Mouse (Mus musculus) heart, embryonic 14.5 days (tissue): ENCODE data around the gene Apba2. TPM values are rescaled to one million over a fixed set of nuclear protein-coding genes. Genes with fewer than 3 reads are reported as not detected.

Source experiments
- ATAC-seq: fragments of 200-750 bp; cut with Nextera tagmentation; 2 replicates; pipeline ENCODE4 v1.8.0; 2017; ENCODE audit warnings: low read depth, moderate TSS enrichment; ENCODE audit not compliant: insufficient number of reproducible peaks, insufficient read depth, low FRiP score
- H3K27ac ChIP-seq, 2 experiments: fragments of 200-500 bp in 1 of 2; fragments of 300-500 bp in 1 of 2; sonication (generic) in 1 of 2; replicated peaks in 1 of 2; 2 replicates each; pipeline ENCODE4 v1.5.1; 2012 to 2014; ENCODE audit warnings: low read depth in 2 of 2, low read length in 2 of 2, control low read depth in 1 of 2, mild to moderate bottlenecking in 1 of 2, mixed read lengths in 1 of 2; ENCODE audit not compliant: control insufficient read depth in 1 of 2, insufficient read depth in 1 of 2
- H3K27me3 ChIP-seq: fragments of 300-500 bp; sonication (generic); 2 replicates; pipeline ENCODE4 v1.6.1; 2014; ENCODE audit warnings: mild to moderate bottlenecking, low read length, control low read depth; ENCODE audit not compliant: control insufficient read depth, insufficient read depth
- H3K36me3 ChIP-seq: fragments of 300-500 bp; sonication (generic); 2 replicates; pipeline ENCODE4 v1.6.1; 2014; ENCODE audit warnings: mild to moderate bottlenecking, control low read depth, low read length, mixed read lengths; ENCODE audit not compliant: control insufficient read depth, insufficient read depth
- H3K4me1 ChIP-seq, 2 experiments: fragments of 200-500 bp in 1 of 2; fragments of 300-500 bp in 1 of 2; sonication (generic) in 1 of 2; 2 replicates each; pipeline ENCODE4 v1.6.1; 2012 to 2014; ENCODE audit warnings: low read length in 2 of 2, control low read depth in 1 of 2, mixed read lengths in 1 of 2; ENCODE audit not compliant: control insufficient read depth in 2 of 2, insufficient read depth in 2 of 2
- H3K4me2 ChIP-seq: fragments of 300-500 bp; sonication (generic); 2 replicates; pipeline ENCODE4 v1.6.1; 2014; ENCODE audit warnings: mild to moderate bottlenecking, low read length
- H3K4me3 ChIP-seq, 2 experiments: fragments of 200-500 bp in 1 of 2; fragments of 300-500 bp in 1 of 2; sonication (generic) in 1 of 2; 2 replicates each; pipeline ENCODE4 v1.5.1; 2012 to 2014; ENCODE audit warnings: low read length in 2 of 2, mild to moderate bottlenecking in 2 of 2, control low read depth in 1 of 2, low read depth in 1 of 2, moderate library complexity in 1 of 2; ENCODE audit not compliant: control insufficient read depth in 1 of 2, insufficient read depth in 1 of 2
- H3K9ac ChIP-seq: fragments of 300-500 bp; sonication (generic); 2 replicates; pipeline ENCODE4 v1.6.1; 2014; ENCODE audit warnings: mild to moderate bottlenecking, low read length
- H3K9me3 ChIP-seq: fragments of 300-500 bp; sonication (generic); 2 replicates; pipeline ENCODE4 v1.6.1; 2016; ENCODE audit warnings: low read length, control low read depth; ENCODE audit not compliant: control insufficient read depth
- WGBS: fragments of 180-500 bp; shearing (Covaris S2); extraction: QIAGEN DNeasy Blood & Tissue Kit; methylation state at CpG from one replicate; pipeline ENCODE4 v1.1.7; 2014; 5-methylcytosine and 5-hydroxymethylcytosine counted together
- polyA plus RNA-seq: library from polyadenylated mRNA; unstranded; fragments of >200 nt; fragmentation: Nextera tagmentation; extraction: Ambion mirVana; gene quantifications from 2 replicates; pipeline ENCODE4 v1.2.1, GENCODE M21; 2014

The Apba2 gene
- polyA plus RNA-seq, 1 experiment from 2014 or later, result 0.85 TPM

GRCm38 (mm10) chr7:64638922-64639321, 137.4 kb downstream of the Apba2 start:
- H3K36me3 ChIP-seq, result no peaks in the 10 kb centered on the region
- ATAC-seq, result no peak
- no peaks in the 10 kb centered on the region for H3K4me1 ChIP-seq
- H3K27me3 ChIP-seq, result no peaks in the 10 kb centered on the region
- no peak overlapping the region for H3K9ac ChIP-seq
- H3K4me3 ChIP-seq, result no peak overlapping the region
- 70% methylated on average over 4 of the region's 4 CpGs for WGBS
- no peak overlapping the region for H3K4me2 ChIP-seq
- no peaks in the 10 kb centered on the region for H3K9me3 ChIP-seq
- no peak overlapping the region for H3K27ac ChIP-seq

GRCm38 (mm10) chr7:64640651-64641050, 139.1 kb downstream of the Apba2 start:
- Histone ChIP-seq H3K27ac (no peak overlapping the region), H3K9ac (no peak overlapping the region), H3K4me1 (no peaks in the 10 kb centered on the region), H3K27me3 (no peaks in the 10 kb centered on the region), H3K9me3 (no peaks in the 10 kb centered on the region), H3K36me3 (no peaks in the 10 kb centered on the region), H3K4me2 (no peak overlapping the region), H3K4me3 (no peak overlapping the region)
- 85% methylated on average over 3 of the region's 3 CpGs for WGBS
- no peak for ATAC-seq

GRCm38 (mm10) chr7:64642903-64643302, 141.4 kb downstream of the Apba2 start:
- Histone ChIP-seq H3K4me1 (no peaks in the 10 kb centered on the region), H3K27ac (no peak overlapping the region), H3K36me3 (no peaks in the 10 kb centered on the region), H3K4me3 (no peak overlapping the region), H3K9ac (no peak overlapping the region), H3K27me3 (no peaks in the 10 kb centered on the region), H3K4me2 (no peak overlapping the region), H3K9me3 (no peaks in the 10 kb centered on the region)
- ATAC-seq, result no peak
- 33% methylated on average over 1 of the region's 1 CpGs for WGBS

GRCm38 (mm10) chr7:64645458-64645857, 144.0 kb downstream of the Apba2 start:
- no peak overlapping the region for H3K9ac ChIP-seq
- no peaks in the 10 kb centered on the region for H3K4me1 ChIP-seq
- H3K36me3 ChIP-seq, result no peaks in the 10 kb centered on the region
- WGBS, result 77% methylated on average over 3 of the region's 3 CpGs
- no peak overlapping the region for H3K4me2 ChIP-seq
- no peak overlapping the region for H3K27ac ChIP-seq
- H3K4me3 ChIP-seq, result no peak overlapping the region
- H3K9me3 ChIP-seq, result no peaks in the 10 kb centered on the region
- H3K27me3 ChIP-seq, result no peaks in the 10 kb centered on the region
- no peak for ATAC-seq

GRCm38 (mm10) chr7:64646046-64646445, 144.5 kb downstream of the Apba2 start:
- 72% methylated on average over 6 of the region's 6 CpGs for WGBS
- no peak overlapping the region for H3K27ac ChIP-seq
- H3K4me3 ChIP-seq, result no peak overlapping the region
- H3K9me3 ChIP-seq, result no peaks in the 10 kb centered on the region
- no peak for ATAC-seq
- no peaks in the 10 kb centered on the region for H3K27me3 ChIP-seq
- H3K36me3 ChIP-seq, result no peaks in the 10 kb centered on the region
- H3K4me2 ChIP-seq, result no peak overlapping the region
- H3K9ac ChIP-seq, result no peak overlapping the region
- no peaks in the 10 kb centered on the region for H3K4me1 ChIP-seq

GRCm38 (mm10) chr7:64648947-64649607, 147.6 kb downstream of the Apba2 start:
- Histone ChIP-seq H3K4me3 (no peak overlapping the region), H3K9ac (no peak overlapping the region), H3K4me1 (no peaks in the 10 kb centered on the region), H3K27ac (no peak overlapping the region), H3K36me3 (no peaks in the 10 kb centered on the region), H3K27me3 (no peaks in the 10 kb centered on the region), H3K9me3 (no peaks in the 10 kb centered on the region), H3K4me2 (no peak overlapping the region)
- ATAC-seq, result no peak
- 77% methylated on average over 10 of the region's 10 CpGs for WGBS

GRCm38 (mm10) chr7:64651963-64652362, 150.5 kb downstream of the Apba2 start:
- Histone ChIP-seq H3K9ac (no peak overlapping the region), H3K4me3 (no peak overlapping the region), H3K27ac (no peak overlapping the region), H3K36me3 (no peaks in the 10 kb centered on the region), H3K9me3 (no peaks in the 10 kb centered on the region), H3K4me1 (no peaks in the 10 kb centered on the region), H3K27me3 (no peaks in the 10 kb centered on the region), H3K4me2 (no peak overlapping the region)
- WGBS, result 71% methylated on average over 3 of the region's 3 CpGs
- ATAC-seq, result no peak

- Histone ChIP-seq H3K36me3 (no peaks in the 10 kb centered on the region), H3K4me3 (no peak overlapping the region), H3K9me3 (no peaks in the 10 kb centered on the region), H3K27ac (no peak overlapping the region), H3K4me1 (no peaks in the 10 kb centered on the region), H3K9ac (no peak overlapping the region), H3K27me3 (no peaks in the 10 kb centered on the region), H3K4me2 (no peak overlapping the region)
- no peak for ATAC-seq
- 64% methylated on average over 7 of the region's 7 CpGs for WGBS
Measured at GRCm38 (mm10) chr7:64656787-64657186, 155.3 kb downstream of the Apba2 start.
